ENCODE assay signal across 7 mouse cellular contexts in the genomic region with DNA sequence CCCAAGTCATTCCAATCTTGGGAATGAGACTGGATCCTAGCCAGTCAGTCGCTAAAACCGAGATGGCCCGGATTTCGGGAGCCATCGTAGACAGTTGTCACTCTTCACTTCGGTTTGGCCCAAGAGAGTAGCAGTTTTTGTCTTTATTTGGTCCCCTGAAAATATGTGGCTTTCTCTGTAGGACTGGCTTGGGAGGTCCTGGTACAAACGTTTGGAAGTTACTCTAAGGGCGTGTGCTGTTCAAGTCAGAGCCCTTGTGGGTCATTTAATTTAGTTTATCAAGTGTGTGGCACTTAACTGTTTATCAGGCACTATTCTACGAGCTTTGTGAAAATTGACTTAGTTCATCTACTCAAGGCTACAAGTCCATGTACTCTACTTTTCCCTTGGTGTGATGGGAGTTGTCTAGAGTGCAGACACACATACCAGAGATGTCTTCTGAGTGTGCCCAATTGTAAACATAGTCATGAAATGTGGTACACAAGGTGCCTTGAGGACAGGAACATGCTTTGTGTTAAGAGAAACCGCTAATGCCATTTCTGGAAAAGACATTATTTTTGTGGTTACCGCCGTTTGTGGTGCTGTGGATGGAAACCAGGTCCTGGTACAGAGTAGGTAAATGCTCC. TPM values are rescaled to one million over a fixed set of nuclear protein-coding genes. Genes with fewer than 3 reads are reported as not detected.
A peak's percentile ranks its signal among the peaks of the same experiment; 100 is the strongest.
DNase-seq lines count a peak whose midpoint lies in the region; ATAC-seq and TF ChIP-seq lines count a peak whose summit lies in the region.

No protein-coding gene starts in this region.

- no peak for ATAC-seq in neural tube, embryonic 11.5 days (ENCODE audit: insufficient read depth, low FRiP score, low TSS enrichment)
- no peak for ATAC-seq in forebrain, embryonic 12.5 days (ENCODE audit: low FRiP score)
- ATAC-seq in liver, embryonic 12.5 days: peak; percentile 32; the same call in 1 of the 2 replicates
- no peak for ATAC-seq in stomach, postnatal 0 days (ENCODE audit: low FRiP score, low TSS enrichment)

- WGBS in neural tube, embryonic 11.5 days: 60% methylated on average over 12 of the region's 12 CpGs
- WGBS in forebrain, embryonic 12.5 days: 47% methylated on average over 12 of the region's 12 CpGs
- WGBS in liver, embryonic 12.5 days (ENCODE audit: insufficient replicate concordance): 40% methylated on average over 12 of the region's 12 CpGs
- WGBS in stomach, postnatal 0 days: 60% methylated on average over 12 of the region's 12 CpGs

- TF ChIP-seq CTCF in stomach, postnatal 0 days (IDR thresholded peaks at IDR 0.05; ENCODE audit: low read depth): no peak

- TF ChIP-seq EP300 in stomach, postnatal 0 days (optimal IDR thresholded peaks at IDR 0.05): no peak

- H3K9ac ChIP-seq in neural tube, embryonic 11.5 days (ENCODE audit: low read length): no peak overlapping the region; the same call in 1 of the 2 replicates
- H3K9ac ChIP-seq in forebrain, embryonic 12.5 days: peak overlapping the region; percentile 61; the same call in 1 of the 2 replicates
- peak overlapping the region; percentile 90 for H3K9ac ChIP-seq in liver, embryonic 12.5 days
- peak overlapping the region; percentile 61; the same call in 1 of the 2 replicates for H3K9ac ChIP-seq in stomach, postnatal 0 days (ENCODE audit: low read length)

- no peaks in the 10 kb centered on the region for H3K36me3 ChIP-seq in neural tube, embryonic 11.5 days (ENCODE audit: control insufficient read depth, insufficient read depth, low read length)
- no peaks in the 10 kb centered on the region for H3K36me3 ChIP-seq in forebrain, embryonic 12.5 days (replicated peaks)
- no peaks in the 10 kb centered on the region for H3K36me3 ChIP-seq in liver, embryonic 12.5 days
- no peaks in the 10 kb centered on the region for H3K36me3 ChIP-seq in stomach, postnatal 0 days (ENCODE audit: control insufficient read depth, insufficient read depth, low read length)

- H3K4me3 ChIP-seq in neural tube, embryonic 11.5 days (ENCODE audit: low read depth, low read length): peak overlapping the region; percentile 52
- peak overlapping the region; percentile 57 for H3K4me3 ChIP-seq in forebrain, embryonic 12.5 days (replicated peaks)
- H3K4me3 ChIP-seq in liver, embryonic 12.5 days: peak overlapping the region; percentile 76
- peak overlapping the region; percentile 56 for H3K4me3 ChIP-seq in stomach, postnatal 0 days (ENCODE audit: low read depth, low read length)

- no peaks in the 10 kb centered on the region for H3K4me1 ChIP-seq in neural tube, embryonic 11.5 days (ENCODE audit: control insufficient read depth, insufficient read depth, low read length)
- no peaks in the 10 kb centered on the region for H3K4me1 ChIP-seq in forebrain, embryonic 12.5 days
- H3K4me1 ChIP-seq in liver, embryonic 12.5 days: peaks cover 12% of the 10 kb centered on the region; the same call in 1 of the 2 replicates
- H3K4me1 ChIP-seq in stomach, postnatal 0 days (replicated peaks; ENCODE audit: control insufficient read depth, insufficient read depth): no peaks in the 10 kb centered on the region

- H3K27ac ChIP-seq in neural tube, embryonic 11.5 days (ENCODE audit: low read depth, low read length): no peak overlapping the region
- H3K27ac ChIP-seq in forebrain, embryonic 12.5 days: no peak overlapping the region
- H3K27ac ChIP-seq in liver, embryonic 12.5 days: peak overlapping the region; percentile 94
- H3K27ac ChIP-seq in stomach, postnatal 0 days (replicated peaks): no peak overlapping the region

- no peaks in the 10 kb centered on the region for H3K27me3 ChIP-seq in neural tube, embryonic 11.5 days (ENCODE audit: control insufficient read depth, insufficient read depth, low read length)
- no peaks in the 10 kb centered on the region for H3K27me3 ChIP-seq in forebrain, embryonic 12.5 days
- peaks cover 5% of the 10 kb centered on the region; the same call in 1 of the 2 replicates for H3K27me3 ChIP-seq in liver, embryonic 12.5 days (replicated peaks)
- H3K27me3 ChIP-seq in stomach, postnatal 0 days (ENCODE audit: control insufficient read depth, insufficient read depth, low read length): no peaks in the 10 kb centered on the region

- DNase-seq in neural tube, embryonic 11.5 days (ENCODE audit: low spot score): no peak
- no peak for DNase-seq in neural tube, embryonic 10.5 days (ENCODE audit: extremely low spot score, low spot score)
- no peak for DNase-seq in stomach, postnatal 0 days (ENCODE audit: low spot score)
- no peak for DNase-seq in right cerebral cortex, postnatal 36 days (ENCODE audit: low spot score in 2 of 2)
- DNase-seq in gastrocnemius, adult 8-10 months (ENCODE audit: low spot score in 2 of 2): no peak

- H3K4me2 ChIP-seq in neural tube, embryonic 11.5 days (ENCODE audit: low read depth): peak overlapping the region; percentile 43
- peak overlapping the region; percentile 54 for H3K4me2 ChIP-seq in forebrain, embryonic 12.5 days
- peak overlapping the region; percentile 60 for H3K4me2 ChIP-seq in liver, embryonic 12.5 days
- H3K4me2 ChIP-seq in stomach, postnatal 0 days (replicated peaks; ENCODE audit: low read depth): peak overlapping the region; percentile 50

- H3K9me3 ChIP-seq in neural tube, embryonic 11.5 days (ENCODE audit: control insufficient read depth, low read length): no peaks in the 10 kb centered on the region
- H3K9me3 ChIP-seq in forebrain, embryonic 12.5 days: no peaks in the 10 kb centered on the region
- no peaks in the 10 kb centered on the region for H3K9me3 ChIP-seq in liver, embryonic 12.5 days (replicated peaks)
- H3K9me3 ChIP-seq in stomach, postnatal 0 days (ENCODE audit: control insufficient read depth, low read length): no peaks in the 10 kb centered on the region

RNA-seq across cellular contexts. Expression of a gene that starts 0.9 kb away (rescaled TPM):
- 2.5 and 3.4 TPM in 2 replicates for polyA plus RNA-seq in neural tube, embryonic 11.5 days (2014; fragmentation: Nextera tagmentation; extraction: Ambion mirVana)
- 3.9 and 4.2 TPM in 2 replicates for polyA plus RNA-seq in forebrain, embryonic 12.5 days (2016; fragmentation: Nextera tagmentation; extraction: Ambion mirVana)
- polyA plus RNA-seq in liver, embryonic 12.5 days (2016; fragmentation: Nextera tagmentation; extraction: Ambion mirVana): 32.7 and 34.8 TPM in 2 replicates
- 2.0 and 2.5 TPM in 2 replicates for polyA plus RNA-seq in stomach, postnatal 0 days (2015; fragmentation: Nextera tagmentation; extraction: Ambion mirVana)
- total RNA-seq in gastrocnemius, adult 8-10 months (2022): 1 to 10 TPM; 4.2 to 6.5 (median 5.0) TPM

RNA-seq across cellular contexts. Expression of a gene that starts 10.1 kb away (rescaled TPM):
- polyA plus RNA-seq in neural tube, embryonic 11.5 days (2014; fragmentation: Nextera tagmentation; extraction: Ambion mirVana): not detected in 2 replicates
- polyA plus RNA-seq in forebrain, embryonic 12.5 days (2016; fragmentation: Nextera tagmentation; extraction: Ambion mirVana): 0.83 TPM in 1 of 2 replicates, not detected in the other
- 1.8 and 2.4 TPM in 2 replicates for polyA plus RNA-seq in liver, embryonic 12.5 days (2016; fragmentation: Nextera tagmentation; extraction: Ambion mirVana)
- 0.21 TPM in 1 of 2 replicates, not detected in the other for polyA plus RNA-seq in stomach, postnatal 0 days (2015; fragmentation: Nextera tagmentation; extraction: Ambion mirVana)
- 1 to 10 TPM in 1 of 4 experiments, not detected in 3; 1.2 TPM for total RNA-seq in gastrocnemius, adult 8-10 months (2022)

RNA-seq across cellular contexts. Expression of a gene that starts 16.8 kb away (rescaled TPM):
- not detected in 2 replicates for polyA plus RNA-seq in neural tube, embryonic 11.5 days (2014; fragmentation: Nextera tagmentation; extraction: Ambion mirVana)
- 0.29 and 0.33 TPM in 2 replicates for polyA plus RNA-seq in forebrain, embryonic 12.5 days (2016; fragmentation: Nextera tagmentation; extraction: Ambion mirVana)
- 2.8 and 3.0 TPM in 2 replicates for polyA plus RNA-seq in liver, embryonic 12.5 days (2016; fragmentation: Nextera tagmentation; extraction: Ambion mirVana)
- 0.17 TPM in 1 of 2 replicates, not detected in the other for polyA plus RNA-seq in stomach, postnatal 0 days (2015; fragmentation: Nextera tagmentation; extraction: Ambion mirVana)
- total RNA-seq in gastrocnemius, adult 8-10 months (2022): not detected
